Mouse (Mus musculus) intestine, embryonic 16.5 days (tissue): ENCODE measurements at regions not wholly inside any gene's neighbourhood (a gene's known extent, or its start where the extent isn't known, plus 50 kb on each side); places are given as distances from the start of the nearest gene placed in this dataset.

Source experiments
- ATAC-seq: fragments of 200-750 bp; cut with Nextera tagmentation; 2 replicates; pipeline ENCODE4 v1.8.0; 2017; ENCODE audit warnings: moderate TSS enrichment, moderate library complexity
- H3K27ac ChIP-seq: fragments of 300-500 bp; sonication (generic); 2 replicates; pipeline ENCODE4 v1.5.1; 2014; ENCODE audit warnings: mild to moderate bottlenecking, low read length
- H3K27me3 ChIP-seq: fragments of 300-500 bp; sonication (generic); replicated peaks from 2 replicates; pipeline ENCODE4 v1.6.1; 2014; ENCODE audit warnings: low read length, control low read depth, mixed read lengths; ENCODE audit not compliant: control insufficient read depth, insufficient read depth
- H3K36me3 ChIP-seq: fragments of 300-500 bp; sonication (generic); 2 replicates; pipeline ENCODE4 v1.6.1; 2014; ENCODE audit warnings: low read length, control low read depth; ENCODE audit not compliant: control insufficient read depth, insufficient read depth
- H3K4me1 ChIP-seq: fragments of 300-500 bp; sonication (generic); 2 replicates; pipeline ENCODE4 v1.6.1; 2014; ENCODE audit warnings: low read length, control low read depth, mixed read lengths; ENCODE audit not compliant: control insufficient read depth, insufficient read depth
- H3K4me2 ChIP-seq: fragments of 300-500 bp; sonication (generic); 2 replicates; pipeline ENCODE4 v1.6.1; 2014; ENCODE audit warnings: low read depth, low read length, control low read depth
- H3K4me3 ChIP-seq: fragments of 300-500 bp; sonication (generic); 2 replicates; pipeline ENCODE4 v1.5.1; 2014; ENCODE audit warnings: mild to moderate bottlenecking, low read length
- H3K9ac ChIP-seq: fragments of 300-500 bp; sonication (generic); 2 replicates; pipeline ENCODE4 v1.6.1; 2014; ENCODE audit warnings: low read depth, low read length
- H3K9me3 ChIP-seq: fragments of 300-500 bp; sonication (generic); 2 replicates; pipeline ENCODE4 v1.6.1; 2016; ENCODE audit warnings: low read length, control low read depth; ENCODE audit not compliant: control insufficient read depth
- WGBS: fragments of 180-500 bp; shearing (Covaris S2); extraction: QIAGEN DNeasy Blood & Tissue Kit; methylation state at CpG from one replicate; pipeline ENCODE4 v1.1.7; 2014; 5-methylcytosine and 5-hydroxymethylcytosine counted together

DNA sequence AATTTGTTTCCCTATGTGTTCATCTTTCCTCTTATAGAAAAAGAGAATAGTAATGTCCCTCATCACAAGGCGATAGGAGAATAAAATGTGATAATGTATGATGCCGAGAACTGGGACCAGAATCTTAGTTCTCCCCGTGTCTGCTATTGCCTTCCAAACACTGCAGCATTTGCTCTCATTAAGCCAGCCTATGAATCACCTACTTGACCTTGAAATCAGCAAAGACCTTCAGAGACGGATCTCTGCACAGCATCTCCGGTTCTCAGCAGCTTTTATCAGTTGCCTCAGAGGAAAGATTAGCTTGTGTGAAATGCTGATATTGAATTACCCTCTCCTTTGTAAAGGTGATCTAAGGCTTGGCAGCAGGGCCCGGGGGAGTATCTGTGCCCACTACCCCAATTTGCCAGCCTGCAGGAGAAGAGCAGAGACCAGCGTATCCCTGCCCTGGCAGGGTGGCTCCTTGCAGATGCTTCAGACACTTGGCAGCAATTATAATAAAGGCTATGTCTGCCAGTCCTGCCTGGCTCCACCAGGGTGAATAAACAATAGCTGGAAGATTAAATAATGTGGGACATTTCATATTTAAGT is 104.0 kb upstream of the Fer start:
- 63% methylated on average over 7 of the region's 7 CpGs for WGBS
- no peaks in the 10 kb centered on the region for H3K27me3 ChIP-seq
- H3K9me3 ChIP-seq: no peaks in the 10 kb centered on the region
- no peak overlapping the region for H3K9ac ChIP-seq
- no peak overlapping the region for H3K4me3 ChIP-seq
- no peaks in the 10 kb centered on the region for H3K4me1 ChIP-seq
- no peaks in the 10 kb centered on the region for H3K36me3 ChIP-seq
- ATAC-seq: no peak
- no peak overlapping the region for H3K4me2 ChIP-seq
- no peak overlapping the region for H3K27ac ChIP-seq

DNA sequence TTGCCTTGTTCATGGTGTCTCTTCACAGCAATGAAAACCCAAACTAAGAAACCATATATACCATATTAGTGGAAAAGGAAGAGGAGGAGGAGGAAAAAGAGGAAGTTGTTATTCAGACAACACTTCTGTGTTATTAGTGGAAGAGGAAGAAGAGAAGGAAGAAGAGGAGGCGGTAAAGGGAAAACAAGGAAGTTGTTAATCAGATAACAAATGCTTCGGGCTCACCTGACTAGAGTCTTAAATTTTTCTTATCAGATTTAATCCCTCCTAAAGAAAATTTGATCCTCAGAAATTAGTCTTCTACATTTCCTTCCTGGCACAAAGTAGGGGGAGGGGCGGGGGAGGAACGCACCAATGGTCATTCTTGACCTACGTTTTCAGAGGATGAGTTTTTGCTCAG is 101.8 kb upstream of the Fer start:
- no peaks in the 10 kb centered on the region for H3K36me3 ChIP-seq
- no peaks in the 10 kb centered on the region for H3K9me3 ChIP-seq
- H3K4me3 ChIP-seq: no peak overlapping the region
- 90% methylated on average over 5 of the region's 5 CpGs for WGBS
- no peak overlapping the region for H3K27ac ChIP-seq
- no peak overlapping the region for H3K9ac ChIP-seq
- no peak for ATAC-seq
- H3K4me2 ChIP-seq: no peak overlapping the region
- H3K27me3 ChIP-seq: no peaks in the 10 kb centered on the region
- H3K4me1 ChIP-seq: no peaks in the 10 kb centered on the region

- Histone ChIP-seq H3K9ac (no peak overlapping the region), H3K27ac (no peak overlapping the region), H3K4me2 (no peak overlapping the region), H3K4me3 (no peak overlapping the region), H3K9me3 (no peaks in the 10 kb centered on the region), H3K27me3 (no peaks in the 10 kb centered on the region), H3K4me1 (no peaks in the 10 kb centered on the region), H3K36me3 (no peaks in the 10 kb centered on the region)
- ATAC-seq: no peak
- WGBS: 70% methylated on average over 6 of the region's 6 CpGs
These were observed 91.8 kb upstream of the Fer start for GRCm38 (mm10) chr17:63771111-63771510.

DNA sequence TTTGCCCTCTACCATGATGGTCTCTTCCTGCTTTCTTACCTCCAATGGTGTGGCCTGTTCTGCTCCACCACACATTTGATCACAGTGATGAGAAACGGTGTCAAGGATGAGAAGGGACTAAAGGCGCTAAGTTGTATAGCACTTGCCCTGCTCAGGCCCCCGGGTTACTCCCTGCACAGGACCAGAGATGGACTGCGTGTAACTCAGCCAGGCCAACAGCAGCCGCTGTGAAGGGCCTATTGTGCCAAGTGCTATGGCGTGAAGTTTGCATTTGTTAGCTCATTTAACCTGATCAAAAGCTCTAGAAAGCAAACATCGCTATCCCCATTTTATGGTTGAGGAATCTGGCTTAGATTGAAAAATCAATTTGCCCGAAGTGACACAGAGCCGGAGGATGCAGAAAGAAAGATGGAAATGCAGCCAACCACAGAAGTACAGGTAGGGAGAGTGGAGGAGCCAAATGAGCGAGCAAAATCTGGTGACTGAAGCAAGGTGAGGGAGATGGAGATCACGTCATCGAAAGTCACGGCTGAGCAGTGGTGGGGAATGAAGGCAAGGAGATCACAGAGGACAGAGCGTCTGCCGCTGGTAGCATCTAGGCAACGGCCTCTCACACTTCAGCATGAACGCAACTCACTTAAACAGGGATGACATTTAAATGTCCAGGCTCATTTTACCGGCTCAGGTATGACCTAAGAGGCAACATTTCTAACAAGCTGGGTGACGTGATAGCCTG is 78.3 kb upstream of the Fer start:
- ATAC-seq: no peak
- 72% methylated on average over 19 of the region's 19 CpGs for WGBS
- Histone ChIP-seq H3K27ac (no peak overlapping the region), H3K9me3 (no peaks in the 10 kb centered on the region), H3K4me2 (no peak overlapping the region), H3K27me3 (no peaks in the 10 kb centered on the region), H3K4me3 (no peak overlapping the region), H3K4me1 (no peaks in the 10 kb centered on the region), H3K9ac (no peak overlapping the region), H3K36me3 (no peaks in the 10 kb centered on the region)

- no peak overlapping the region for H3K27ac ChIP-seq
- WGBS: 68% methylated on average over 11 of the region's 11 CpGs
These were observed 76.4 kb upstream of the Fer start for GRCm38 (mm10) chr17:63786444-63786843.

DNA sequence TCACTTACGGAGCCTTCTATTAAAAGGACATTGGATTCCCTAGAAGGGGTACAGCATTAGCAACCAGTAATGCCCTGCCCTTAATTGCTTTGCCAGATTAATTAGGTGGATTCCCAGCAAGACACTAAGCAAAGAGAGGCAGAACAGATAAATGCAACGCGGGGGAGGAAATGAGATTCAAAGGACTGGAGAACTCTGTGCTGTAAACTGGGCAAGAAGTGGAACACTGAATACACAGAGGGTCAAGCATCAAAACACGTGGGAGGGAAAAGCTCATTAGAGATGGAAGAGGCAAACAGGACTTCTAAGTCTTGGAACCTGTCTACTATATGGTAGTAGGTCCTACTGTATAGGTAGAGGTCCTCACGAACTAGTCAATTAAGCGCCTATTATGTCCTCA is 68.5 kb upstream of the Fer start:
- no peaks in the 10 kb centered on the region for H3K9me3 ChIP-seq
- no peaks in the 10 kb centered on the region for H3K27me3 ChIP-seq
- no peak for ATAC-seq
- no peak overlapping the region for H3K27ac ChIP-seq
- no peaks in the 10 kb centered on the region for H3K4me1 ChIP-seq
- H3K4me2 ChIP-seq: no peak overlapping the region
- H3K36me3 ChIP-seq: no peaks in the 10 kb centered on the region
- H3K9ac ChIP-seq: no peak overlapping the region
- WGBS: 89% methylated on average over 6 of the region's 6 CpGs
- no peak overlapping the region for H3K4me3 ChIP-seq

More at GRCm38 (mm10) chr17:63786444-63786843, 76.4 kb upstream of the Fer start:
- no peaks in the 10 kb centered on the region for H3K27me3 ChIP-seq
- H3K36me3 ChIP-seq: no peaks in the 10 kb centered on the region
- H3K9ac ChIP-seq: no peak overlapping the region
- ATAC-seq: no peak
- no peak overlapping the region for H3K4me3 ChIP-seq
- H3K4me2 ChIP-seq: no peak overlapping the region
- no peaks in the 10 kb centered on the region for H3K4me1 ChIP-seq
- H3K9me3 ChIP-seq: no peaks in the 10 kb centered on the region

DNA sequence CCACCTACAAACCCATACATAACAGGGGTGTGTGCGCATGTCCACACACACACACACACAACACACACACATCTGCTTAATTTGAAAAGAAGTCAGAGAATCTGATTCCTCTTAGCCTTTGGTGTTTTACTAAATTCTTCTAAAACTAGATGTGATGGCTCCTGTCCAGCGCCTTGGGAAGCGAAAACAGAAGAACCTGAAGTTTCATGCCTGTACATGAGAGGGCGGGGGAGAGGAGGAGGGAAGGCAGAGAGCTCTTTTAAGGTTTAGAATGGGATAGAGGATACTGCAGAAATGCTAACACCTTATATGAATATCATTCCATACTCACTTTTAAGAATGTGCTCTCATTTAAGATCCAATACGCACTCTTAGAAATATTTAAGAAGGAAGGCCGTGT is 64.5 kb upstream of the Fer start:
- H3K4me1 ChIP-seq: no peaks in the 10 kb centered on the region
- H3K9ac ChIP-seq: no peak overlapping the region
- no peak overlapping the region for H3K4me2 ChIP-seq
- H3K27me3 ChIP-seq: no peaks in the 10 kb centered on the region
- no peaks in the 10 kb centered on the region for H3K9me3 ChIP-seq
- no peaks in the 10 kb centered on the region for H3K36me3 ChIP-seq
- WGBS: 93% methylated on average over 6 of the region's 6 CpGs
- ATAC-seq: no peak
- no peak overlapping the region for H3K4me3 ChIP-seq
- H3K27ac ChIP-seq: no peak overlapping the region

DNA sequence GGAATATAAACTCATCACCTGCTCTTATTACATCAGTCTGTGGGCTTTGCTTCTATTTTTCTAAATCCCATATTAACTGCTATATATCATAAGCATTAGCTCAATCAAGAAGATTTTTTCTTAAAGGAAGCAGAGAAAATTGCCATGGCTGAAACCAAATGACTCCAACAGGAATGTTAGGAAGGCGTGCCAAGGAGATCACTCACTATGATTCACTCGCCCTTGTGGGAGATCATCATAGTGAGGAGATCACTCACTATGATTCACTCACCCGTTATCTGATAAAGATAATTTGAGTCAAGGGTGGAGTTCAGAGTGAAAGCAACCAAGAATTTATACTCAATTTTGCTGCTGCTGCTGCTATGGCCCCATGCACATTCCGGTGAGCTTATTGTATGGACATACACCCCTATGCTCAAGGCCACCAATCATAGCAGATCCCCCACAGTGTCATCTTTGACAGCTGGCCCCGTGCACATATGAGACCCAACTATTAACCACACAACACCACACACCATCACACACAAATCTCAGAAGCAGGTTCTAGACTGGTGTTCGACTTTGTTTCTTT is 63.8 kb upstream of the Fer start:
- no peak for ATAC-seq
- no peak overlapping the region for H3K4me3 ChIP-seq
- no peak overlapping the region for H3K27ac ChIP-seq
- H3K9ac ChIP-seq: no peak overlapping the region
- no peak overlapping the region for H3K4me2 ChIP-seq
- H3K36me3 ChIP-seq: no peaks in the 10 kb centered on the region
- no peaks in the 10 kb centered on the region for H3K27me3 ChIP-seq
- WGBS: 75% methylated on average over 6 of the region's 6 CpGs
- H3K4me1 ChIP-seq: no peaks in the 10 kb centered on the region
- H3K9me3 ChIP-seq: no peaks in the 10 kb centered on the region

GRCm38 (mm10) chr17:63801411-63801810 is 61.5 kb upstream of the Fer start:
- H3K36me3 ChIP-seq: no peaks in the 10 kb centered on the region
- H3K27ac ChIP-seq: no peak overlapping the region
- H3K9ac ChIP-seq: no peak overlapping the region
- H3K4me2 ChIP-seq: no peak overlapping the region
- WGBS: 95% methylated on average over 9 of the region's 9 CpGs
- ATAC-seq: no peak
- no peaks in the 10 kb centered on the region for H3K27me3 ChIP-seq
- H3K4me1 ChIP-seq: no peaks in the 10 kb centered on the region
- H3K9me3 ChIP-seq: no peaks in the 10 kb centered on the region
- no peak overlapping the region for H3K4me3 ChIP-seq
